ENCODE assay signal across 9 mouse cellular contexts in the genomic region with DNA sequence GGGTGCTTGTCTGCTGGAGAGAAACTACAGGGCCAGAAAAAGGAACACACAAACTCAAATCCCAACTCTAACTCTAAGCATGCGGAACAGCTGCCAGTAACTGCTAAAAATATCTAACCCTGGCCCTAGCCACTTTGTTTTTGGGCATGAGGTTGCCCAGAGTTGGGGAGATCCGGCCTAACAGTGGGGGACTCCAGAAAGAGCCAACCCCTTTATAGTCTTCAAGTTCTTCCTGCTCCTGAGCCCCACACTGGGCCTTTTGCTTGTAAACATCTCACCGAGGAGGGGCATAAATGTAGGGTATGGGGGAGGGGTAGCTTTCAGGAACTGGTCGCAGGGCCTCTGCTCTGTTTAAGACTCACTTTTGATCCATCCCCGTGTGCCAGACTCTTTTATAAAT. TPM values are rescaled to one million over a fixed set of nuclear protein-coding genes. Genes with fewer than 3 reads are reported as not detected.
DNase-seq lines count a peak whose midpoint lies in the region; ATAC-seq lines count a peak whose summit lies in the region.
"Had no signal": no experiment of that assay in that cellular context is flagged by ENCODE, and none has a peak within 500 bp of the region (broad histone marks: within the 10 kb centered on the region; RNA-seq: fewer than 3 reads in every experiment).

No protein-coding gene starts in this region.

- no peak overlapping the region for H3K9ac ChIP-seq in liver, embryonic 12.5 days
- peak overlapping the region; percentile 68; the same call in 1 of the 2 replicates for H3K9ac ChIP-seq in limb, embryonic 13.5 days

- no peaks in the 10 kb centered on the region for H3K9me3 ChIP-seq in liver, embryonic 12.5 days (replicated peaks)
- no peaks in the 10 kb centered on the region for H3K9me3 ChIP-seq in limb, embryonic 13.5 days

- H3K27ac ChIP-seq in liver, embryonic 12.5 days, result no peak overlapping the region
- H3K27ac ChIP-seq in limb, embryonic 13.5 days, result peak overlapping the region; percentile 64

- peak overlapping the region; percentile 62; the same call in 1 of the 2 replicates for H3K4me2 ChIP-seq in liver, embryonic 12.5 days
- peak overlapping the region; percentile 77 for H3K4me2 ChIP-seq in limb, embryonic 13.5 days (replicated peaks)

- no peak overlapping the region for H3K4me3 ChIP-seq in liver, embryonic 12.5 days
- peak overlapping the region; percentile 48 for H3K4me3 ChIP-seq in limb, embryonic 13.5 days

- DNase-seq in liver, result no peak
- peak; percentile 27 for DNase-seq in MN1 (ENCODE audit: low spot score)
- peak; percentile 48 for DNase-seq in heart, adult 8-10 months (ENCODE audit: low spot score)
- DNase-seq in embryo, embryonic 10.5 days (ENCODE audit: low spot score), result no peak
- DNase-seq in retina, postnatal 1 day, result no peak
- no peak for DNase-seq in layer of hippocampus, adult 11-12 months (ENCODE audit: low spot score)

- no peak for ATAC-seq in liver, embryonic 12.5 days
- ATAC-seq in limb, embryonic 13.5 days (ENCODE audit: low FRiP score, low read depth), result 0 out of 2 replicates have a peak, but pooled peaks have one; percentile 10

- H3K36me3 ChIP-seq in liver, embryonic 12.5 days, result peaks cover 5% of the 10 kb centered on the region
- H3K36me3 ChIP-seq in limb, embryonic 13.5 days, result peaks cover 17% of the 10 kb centered on the region

- peaks cover 22% of the 10 kb centered on the region for H3K4me1 ChIP-seq in liver, embryonic 12.5 days
- H3K4me1 ChIP-seq in limb, embryonic 13.5 days, result peaks cover 31% of the 10 kb centered on the region

- H3K27me3 ChIP-seq in liver, embryonic 12.5 days (replicated peaks), result peaks cover 37% of the 10 kb centered on the region
- H3K27me3 ChIP-seq in limb, embryonic 13.5 days, result peaks cover 20% of the 10 kb centered on the region

- WGBS in liver, embryonic 12.5 days (ENCODE audit: insufficient replicate concordance), result 25% methylated on average over 5 of the region's 5 CpGs
- WGBS in limb, embryonic 13.5 days, result 15% methylated on average over 5 of the region's 5 CpGs

RNA-seq across cellular contexts. Expression of a gene that starts 0.8 kb away (rescaled TPM):
- 0.79 and 1.2 TPM in 2 replicates for polyA plus RNA-seq in liver, embryonic 12.5 days (2016; fragmentation: Nextera tagmentation; extraction: Ambion mirVana)
- total RNA-seq in heart, adult 8-10 months (2022), result 100 to 1,000 TPM; 215 to 381 (median 317) TPM
- 18.1 TPM in 2 replicates for polyA plus RNA-seq in limb, embryonic 13.5 days (2015; fragmentation: Nextera tagmentation; extraction: Ambion mirVana)

RNA-seq across cellular contexts. Expression of a gene that starts 7.8 kb away (rescaled TPM):
- 0.21 and 0.36 TPM in 2 replicates for polyA plus RNA-seq in liver, embryonic 12.5 days (2016; fragmentation: Nextera tagmentation; extraction: Ambion mirVana)
- total RNA-seq in heart, adult 8-10 months (2022), result 1 to 10 TPM; 3.7 to 8.2 (median 6.5) TPM
- 0.22 TPM in 1 of 2 replicates, not detected in the other for polyA plus RNA-seq in limb, embryonic 13.5 days (2015; fragmentation: Nextera tagmentation; extraction: Ambion mirVana)
- total RNA-seq: liver, adult 2 months had no signal
- polyA plus RNA-seq: liver, adult 2 months had no signal

RNA-seq across cellular contexts. Expression of a gene that starts 9.8 kb away (rescaled TPM):
- 71.8 and 74.7 TPM in 2 replicates for polyA plus RNA-seq in liver, embryonic 12.5 days (2016; fragmentation: Nextera tagmentation; extraction: Ambion mirVana)
- 10 to 100 TPM; 65.5 to 84.7 (median 73.7) TPM for total RNA-seq in heart, adult 8-10 months (2022)
- 88.9 and 89.4 TPM in 2 replicates for polyA plus RNA-seq in limb, embryonic 13.5 days (2015; fragmentation: Nextera tagmentation; extraction: Ambion mirVana)

RNA-seq across cellular contexts. Expression of a gene that starts 40.7 kb away (rescaled TPM):
- polyA plus RNA-seq in liver, embryonic 12.5 days (2016; fragmentation: Nextera tagmentation; extraction: Ambion mirVana), result 5.8 and 6.0 TPM in 2 replicates
- 10 to 100 TPM; 24.1 to 44.1 (median 34.9) TPM for total RNA-seq in heart, adult 8-10 months (2022)
- polyA plus RNA-seq in limb, embryonic 13.5 days (2015; fragmentation: Nextera tagmentation; extraction: Ambion mirVana), result 13.8 and 14.0 TPM in 2 replicates

Comparison
In these comparisons a context has a peak if more than half of its experiments do, and no peak if none do; other contexts are left out.
1. DNase-seq: peak in MN1 (single experiment) and heart, adult 8-10 months (single experiment); none in liver (single experiment), embryo, embryonic 10.5 days (single experiment), retina, postnatal 1 day (single experiment) and layer of hippocampus, adult 11-12 months (single experiment).